Mouse (Mus musculus) C2C12 (cell line): Measurements from ENCODE around the gene Gm45837.

Experiments used
- CTCF ChIP-seq: IDR thresholded peaks from one replicate; pipeline ENCODE4 v1.5.1; 2011; ENCODE audit not compliant: control insufficient read depth, insufficient read depth, insufficient read length
- MAX ChIP-seq: IDR thresholded peaks from one replicate; pipeline ENCODE4 v1.6.1; 2011; ENCODE audit warnings: mild to moderate bottlenecking, control low read depth
- MYOD1 ChIP-seq: IDR thresholded peaks from one replicate; pipeline ENCODE4 v1.6.1; 2011; ENCODE audit warnings: low read depth; ENCODE audit not compliant: control insufficient read depth, insufficient read length
- MYOG ChIP-seq: IDR thresholded peaks from one replicate; pipeline ENCODE4 v1.6.1; 2011; ENCODE audit not compliant: control insufficient read depth, insufficient read length; ENCODE audit errors: extremely low read depth
- USF1 ChIP-seq: IDR thresholded peaks from one replicate; pipeline ENCODE4 v1.6.1; 2011; ENCODE audit warnings: low read depth, mild to moderate bottlenecking, control low read depth, moderate library complexity

DNA sequence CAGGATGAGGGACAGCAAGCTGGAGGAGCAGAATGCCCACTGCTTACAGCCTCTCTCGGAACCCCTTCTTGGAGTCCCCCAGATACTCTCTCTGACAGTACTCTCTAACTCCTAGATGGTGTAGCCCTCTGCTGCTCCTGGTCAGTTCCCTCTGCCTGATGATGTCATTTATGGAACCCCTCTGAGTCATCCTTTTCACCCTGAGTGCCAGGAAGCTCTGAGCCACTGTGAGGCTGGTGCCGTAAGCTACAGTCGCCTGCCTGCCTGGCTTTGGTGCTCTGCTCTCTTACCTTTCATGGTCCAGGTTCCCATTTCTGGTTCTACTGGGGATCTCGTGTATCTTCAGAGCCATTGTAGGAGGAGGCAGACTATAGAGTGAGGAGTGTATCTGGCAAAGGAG is 13.5 kb upstream of the Gm45837 start:
- TF ChIP-seq MYOD1 (no peak), CTCF (no peak), MYOG (no peak), MAX (no peak), USF1 (no peak)
